Mouse (Mus musculus) heart, embryonic 15.5 days (tissue): ENCODE results near the gene Nedd4. TPM values are rescaled to one million over a fixed set of nuclear protein-coding genes. Genes with fewer than 3 reads are reported as not detected.

Experiments
- ATAC-seq: fragments of 200-750 bp; cut with Nextera tagmentation; replicated peaks from 2 replicates; pipeline ENCODE4 v1.8.0; 2017; ENCODE audit warnings: low read depth, moderate TSS enrichment; ENCODE audit not compliant: insufficient number of reproducible peaks, insufficient read depth, low FRiP score
- H3K27ac ChIP-seq: fragments of 300-500 bp; sonication (generic); 2 replicates; pipeline ENCODE4 v1.5.1; 2015; ENCODE audit warnings: mild to moderate bottlenecking, inconsistent platforms
- H3K27me3 ChIP-seq: fragments of 300-500 bp; sonication (generic); 2 replicates; pipeline ENCODE4 v1.6.1; 2015; ENCODE audit warnings: inconsistent platforms
- H3K36me3 ChIP-seq: fragments of 300-500 bp; sonication (generic); 2 replicates; pipeline ENCODE4 v1.6.1; 2015; ENCODE audit warnings: mild to moderate bottlenecking, inconsistent platforms
- H3K4me1 ChIP-seq: fragments of 300-500 bp; sonication (generic); replicated peaks from 2 replicates; pipeline ENCODE4 v1.6.1; 2015; ENCODE audit warnings: inconsistent platforms
- H3K4me2 ChIP-seq: fragments of 300-500 bp; sonication (generic); 2 replicates; pipeline ENCODE4 v1.6.1; 2015; ENCODE audit warnings: inconsistent platforms, mild to moderate bottlenecking, moderate library complexity
- H3K4me3 ChIP-seq: fragments of 300-500 bp; sonication (generic); 2 replicates; pipeline ENCODE4 v1.5.1; 2015; ENCODE audit warnings: mild to moderate bottlenecking, inconsistent platforms
- H3K9ac ChIP-seq: fragments of 300-500 bp; sonication (generic); 2 replicates; pipeline ENCODE4 v1.6.1; 2015; ENCODE audit warnings: mild to moderate bottlenecking, inconsistent platforms
- H3K9me3 ChIP-seq: fragments of 300-500 bp; sonication (generic); replicated peaks from 2 replicates; pipeline ENCODE4 v1.6.1; 2016; ENCODE audit warnings: inconsistent platforms
- WGBS: fragments of 180-500 bp; shearing (Covaris S2); methylation state at CpG from one replicate; pipeline ENCODE4 v1.1.7; 2015; ENCODE audit warnings: mixed read lengths; 5-methylcytosine and 5-hydroxymethylcytosine counted together
- polyA plus RNA-seq: library from polyadenylated mRNA; unstranded; fragments of >200 nt; fragmentation: Nextera tagmentation; extraction: Ambion mirVana; gene quantifications from 2 replicates; pipeline ENCODE4 v1.2.1, GENCODE M21; 2015

The Nedd4 gene
- polyA plus RNA-seq, 1 experiment from 2014 or later = 450 TPM

DNA sequence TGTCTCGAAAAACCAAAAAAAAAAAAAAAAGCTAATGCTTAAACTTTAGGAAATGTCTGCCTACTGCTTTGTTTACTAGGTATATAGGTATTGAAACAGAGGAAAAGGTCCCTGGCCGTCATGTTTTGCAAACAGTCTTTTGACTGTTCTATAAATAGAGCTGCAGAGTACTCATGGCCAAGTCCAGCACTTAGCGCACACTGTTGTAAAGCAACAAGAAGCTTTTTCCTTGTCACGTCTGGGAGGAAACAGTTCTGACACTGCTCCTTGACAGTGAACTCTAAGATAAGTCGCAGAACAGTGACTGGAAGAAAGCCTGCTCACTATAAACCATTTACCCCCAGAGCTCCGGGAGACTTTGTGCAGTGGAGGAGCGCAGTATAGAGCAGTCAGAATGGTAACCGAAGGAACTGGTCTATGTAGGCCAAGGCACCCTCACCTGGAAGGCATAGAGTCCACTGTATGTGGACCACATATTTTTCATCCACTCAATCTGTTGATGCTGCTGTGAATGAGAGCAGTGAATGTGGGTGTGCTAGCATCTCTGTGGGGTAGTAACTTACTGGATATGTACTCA, 19.6 kb downstream of the Nedd4 start:
- H3K9ac ChIP-seq = no peak overlapping the region
- WGBS = 46% methylated on average over 8 of the region's 8 CpGs
- no peak overlapping the region for H3K4me3 ChIP-seq
- H3K36me3 ChIP-seq = peaks cover 54% of the 10 kb centered on the region
- H3K4me1 ChIP-seq = peaks cover 14% of the 10 kb centered on the region
- peak overlapping the region; percentile 72 for H3K27ac ChIP-seq
- H3K4me2 ChIP-seq = no peak overlapping the region
- ATAC-seq = peak; percentile 61
- H3K27me3 ChIP-seq = no peaks in the 10 kb centered on the region
- H3K9me3 ChIP-seq = no peaks in the 10 kb centered on the region

DNA sequence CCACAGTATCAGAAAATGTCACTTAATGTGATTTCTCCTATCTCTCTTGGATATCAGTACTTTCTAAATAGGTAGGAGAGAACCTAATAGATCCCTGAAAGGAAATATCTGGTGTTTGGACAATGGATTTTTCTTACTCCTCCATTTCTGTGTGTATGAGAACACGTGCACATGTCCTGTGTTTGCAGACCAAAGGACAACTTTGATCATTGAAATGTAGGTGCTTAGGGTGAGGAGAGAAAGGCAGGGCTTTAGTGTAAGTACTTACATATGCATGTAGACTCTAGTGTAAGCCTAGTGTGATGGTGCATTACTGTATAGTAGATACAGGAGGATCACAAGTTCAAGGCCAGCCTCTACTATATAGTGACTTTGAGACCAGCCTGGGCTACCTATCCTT, 21.1 kb downstream of the Nedd4 start:
- Histone ChIP-seq H3K4me1 (peaks cover 22% of the 10 kb centered on the region), H3K9me3 (no peaks in the 10 kb centered on the region), H3K27me3 (no peaks in the 10 kb centered on the region), H3K4me2 (no peak overlapping the region), H3K4me3 (no peak overlapping the region), H3K36me3 (peaks cover 59% of the 10 kb centered on the region), H3K27ac (no peak overlapping the region), H3K9ac (no peak overlapping the region)
- no peak for ATAC-seq
- WGBS = 80% methylated on average over 1 of the region's 1 CpGs

DNA sequence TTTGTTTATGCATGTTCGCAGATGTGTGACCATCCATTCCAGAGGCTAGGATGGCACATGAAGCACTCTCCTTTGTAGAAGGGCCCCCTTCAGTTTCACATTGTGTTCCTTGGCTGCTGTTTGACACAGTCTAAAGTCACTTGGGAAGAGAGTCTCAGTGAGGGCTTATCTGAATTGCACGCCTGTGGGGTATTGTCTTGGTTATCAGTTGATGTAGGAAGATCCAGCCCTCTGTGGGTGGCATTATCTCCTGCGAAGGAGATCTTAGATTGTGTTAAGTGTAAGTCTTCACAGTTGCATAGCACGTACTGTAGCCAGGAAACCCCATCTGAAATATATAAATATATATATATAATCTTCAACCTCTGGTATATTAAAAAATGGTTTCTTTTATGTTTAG, 23.1 kb downstream of the Nedd4 start:
- 64% methylated on average over 4 of the region's 4 CpGs for WGBS
- Histone ChIP-seq H3K4me1 (peaks cover 31% of the 10 kb centered on the region), H3K27me3 (no peaks in the 10 kb centered on the region), H3K27ac (no peak overlapping the region), H3K4me3 (no peak overlapping the region), H3K9ac (no peak overlapping the region), H3K36me3 (peaks cover 66% of the 10 kb centered on the region), H3K4me2 (no peak overlapping the region), H3K9me3 (no peaks in the 10 kb centered on the region)
- ATAC-seq = no peak

DNA sequence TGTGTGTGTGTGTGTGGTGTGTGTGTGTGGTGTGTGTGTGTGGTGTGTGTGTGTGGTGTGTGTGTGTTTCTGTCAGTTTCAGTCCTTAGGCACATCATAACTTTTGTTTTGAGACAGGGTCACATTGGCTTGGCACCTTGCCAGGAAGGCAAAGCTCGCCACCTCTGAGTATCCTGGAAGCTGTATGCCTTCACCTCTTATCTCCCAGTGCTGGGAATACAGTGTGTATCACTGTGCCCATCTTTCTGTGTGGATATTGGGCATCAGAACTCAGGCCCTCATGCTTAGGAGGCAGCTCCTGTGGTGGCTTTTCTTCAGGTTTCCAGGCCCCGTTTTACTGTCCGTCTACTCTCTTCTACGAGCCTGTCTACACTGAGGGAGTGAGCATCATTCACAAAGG, 24.4 kb downstream of the Nedd4 start:
- 43% methylated on average over 4 of the region's 4 CpGs for WGBS
- Histone ChIP-seq H3K36me3 (peaks cover 74% of the 10 kb centered on the region), H3K27ac (peak overlapping the region; percentile 75), H3K9me3 (no peaks in the 10 kb centered on the region), H3K4me1 (peaks cover 31% of the 10 kb centered on the region), H3K4me2 (no peak overlapping the region), H3K9ac (no peak overlapping the region), H3K4me3 (no peak overlapping the region), H3K27me3 (no peaks in the 10 kb centered on the region)
- ATAC-seq = peak; percentile 44; the same call in 1 of the 2 replicates

DNA sequence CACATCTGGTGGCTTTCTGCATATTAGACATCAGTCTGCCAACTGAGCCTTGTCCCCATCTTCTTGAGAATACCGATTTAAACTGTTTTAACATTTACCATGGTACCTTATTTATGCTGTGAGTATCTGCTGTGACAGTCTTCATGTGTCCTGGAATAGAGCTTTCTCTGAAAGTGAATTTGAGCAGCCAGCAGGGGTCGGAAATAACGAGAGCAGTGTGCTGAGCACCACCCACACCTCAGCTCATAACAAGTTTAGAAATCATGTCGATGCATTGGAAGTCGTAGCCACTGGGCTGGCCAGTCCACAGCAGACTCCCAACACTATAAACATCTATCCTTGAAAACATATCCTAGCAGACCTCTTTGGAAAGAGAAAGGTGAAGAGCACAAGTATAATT, 27.4 kb downstream of the Nedd4 start:
- ATAC-seq = no peak
- H3K4me2 ChIP-seq = no peak overlapping the region
- WGBS = 68% methylated on average over 5 of the region's 5 CpGs
- peaks cover 52% of the 10 kb centered on the region for H3K4me1 ChIP-seq
- H3K9me3 ChIP-seq = no peaks in the 10 kb centered on the region
- H3K9ac ChIP-seq = no peak overlapping the region
- no peaks in the 10 kb centered on the region for H3K27me3 ChIP-seq
- H3K27ac ChIP-seq = peak overlapping the region; percentile 5; the same call in 1 of the 2 replicates
- H3K36me3 ChIP-seq = peaks cover 68% of the 10 kb centered on the region
- H3K4me3 ChIP-seq = no peak overlapping the region

DNA sequence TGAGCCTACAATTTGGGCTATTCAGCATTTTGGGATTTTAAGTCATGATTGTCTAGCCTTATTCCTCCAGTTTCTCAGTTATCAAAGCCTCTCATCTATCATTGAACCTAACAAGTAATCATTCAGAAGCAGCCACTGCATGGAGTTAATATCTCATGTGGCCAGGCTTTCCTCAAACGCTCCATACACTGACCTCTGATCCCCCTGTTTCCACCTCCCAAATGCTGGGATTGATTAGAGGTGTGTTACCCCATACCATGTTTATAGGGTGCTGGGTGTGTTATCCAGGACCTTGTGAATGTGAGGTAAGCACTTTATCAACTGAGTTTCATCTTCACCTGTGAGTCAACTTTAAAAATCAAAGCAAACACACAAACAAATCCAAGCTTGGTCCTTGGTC, 28.7 kb downstream of the Nedd4 start:
- Histone ChIP-seq H3K9me3 (no peaks in the 10 kb centered on the region), H3K4me3 (no peak overlapping the region), H3K4me2 (no peak overlapping the region), H3K9ac (no peak overlapping the region), H3K27ac (no peak overlapping the region), H3K27me3 (no peaks in the 10 kb centered on the region), H3K4me1 (peaks cover 57% of the 10 kb centered on the region), H3K36me3 (peaks cover 66% of the 10 kb centered on the region)
- 74% methylated on average over 1 of the region's 1 CpGs for WGBS
- ATAC-seq = no peak

DNA sequence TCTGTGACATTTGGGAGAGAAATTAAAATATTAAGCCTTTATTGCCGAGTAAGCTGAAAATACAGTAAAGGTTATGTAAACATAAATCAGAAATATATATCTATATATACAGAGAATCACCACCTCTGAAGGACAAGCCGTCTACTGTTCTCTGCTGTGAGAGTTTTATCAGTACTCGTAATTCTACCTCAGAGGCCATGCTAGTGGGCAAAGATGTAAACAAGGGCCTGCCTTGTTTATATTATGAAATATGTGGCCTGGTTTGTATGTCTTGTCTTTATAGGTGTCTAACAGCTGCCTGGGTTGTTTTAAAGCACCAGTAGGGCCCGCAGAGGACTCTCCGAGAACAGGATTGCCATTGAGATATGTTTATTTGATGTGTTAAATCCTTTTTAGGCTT, 29.8 kb downstream of the Nedd4 start:
- H3K4me2 ChIP-seq = no peak overlapping the region
- peaks cover 56% of the 10 kb centered on the region for H3K4me1 ChIP-seq
- no peak for ATAC-seq
- H3K9ac ChIP-seq = no peak overlapping the region
- H3K9me3 ChIP-seq = no peaks in the 10 kb centered on the region
- peaks cover 67% of the 10 kb centered on the region for H3K36me3 ChIP-seq
- 64% methylated on average over 5 of the region's 5 CpGs for WGBS
- H3K27ac ChIP-seq = no peak overlapping the region
- H3K4me3 ChIP-seq = no peak overlapping the region
- no peaks in the 10 kb centered on the region for H3K27me3 ChIP-seq

DNA sequence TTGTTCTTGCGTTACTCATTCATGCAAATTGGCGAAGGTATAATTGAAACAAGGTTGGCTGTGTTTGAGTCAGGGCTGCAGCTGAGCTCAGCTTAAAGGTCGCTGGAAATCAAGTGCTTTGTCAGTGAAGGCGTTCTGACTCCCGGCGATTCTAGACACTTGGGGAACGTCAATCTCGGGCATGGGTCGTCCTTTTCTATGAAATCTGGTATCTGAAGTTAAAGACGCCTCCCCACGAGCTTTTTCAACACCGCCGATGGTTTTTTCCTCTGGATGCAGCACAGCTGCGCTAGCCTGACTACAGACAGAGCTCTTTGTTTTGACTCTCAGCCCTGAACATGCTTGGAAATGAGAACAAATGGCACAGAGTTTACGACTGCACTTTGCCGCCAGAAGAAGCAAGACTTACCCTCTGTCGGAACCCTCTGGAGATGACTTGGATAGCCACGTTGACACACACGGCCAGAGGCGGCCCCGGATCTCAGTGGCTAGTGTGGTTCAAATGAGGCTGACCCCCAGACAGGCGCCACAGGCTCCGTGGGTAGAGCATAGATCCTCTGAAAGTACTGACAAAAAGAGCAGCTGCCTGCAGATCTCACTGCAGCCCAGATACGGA, 31.0 kb downstream of the Nedd4 start:
- WGBS = 55% methylated on average over 24 of the region's 24 CpGs
- H3K9ac ChIP-seq = no peak overlapping the region
- no peak overlapping the region for H3K4me3 ChIP-seq
- H3K36me3 ChIP-seq = peaks cover 63% of the 10 kb centered on the region
- peaks cover 59% of the 10 kb centered on the region for H3K4me1 ChIP-seq
- no peaks in the 10 kb centered on the region for H3K27me3 ChIP-seq
- H3K4me2 ChIP-seq = no peak overlapping the region
- no peak for ATAC-seq
- no peaks in the 10 kb centered on the region for H3K9me3 ChIP-seq
- peak overlapping the region; percentile 29 for H3K27ac ChIP-seq

DNA sequence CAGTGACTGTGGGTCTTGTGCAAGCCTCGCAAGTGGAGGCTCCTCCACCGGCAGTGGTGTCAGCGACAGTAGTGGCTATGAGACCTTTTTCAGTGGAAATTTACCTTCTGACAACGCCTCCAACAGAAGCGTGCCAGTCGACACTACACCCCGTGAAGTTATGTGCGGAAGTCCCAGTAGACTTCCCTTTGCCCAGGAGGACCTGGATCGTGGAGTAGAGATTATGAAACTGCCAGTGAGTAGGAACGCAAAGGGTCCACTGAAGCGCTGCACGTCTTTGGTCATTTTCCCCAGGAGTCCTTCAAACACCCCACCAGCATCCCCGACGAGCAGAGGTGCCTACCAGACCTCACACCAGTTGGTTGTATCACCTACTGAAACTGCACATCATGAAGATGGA, 31.7 kb downstream of the Nedd4 start:
- no peaks in the 10 kb centered on the region for H3K9me3 ChIP-seq
- no peak overlapping the region for H3K9ac ChIP-seq
- H3K27ac ChIP-seq = peak overlapping the region; percentile 29; the same call in 1 of the 2 replicates
- no peak overlapping the region for H3K4me2 ChIP-seq
- H3K4me1 ChIP-seq = peaks cover 63% of the 10 kb centered on the region
- ATAC-seq = no peak
- no peaks in the 10 kb centered on the region for H3K27me3 ChIP-seq
- H3K36me3 ChIP-seq = peaks cover 62% of the 10 kb centered on the region
- H3K4me3 ChIP-seq = no peak overlapping the region
- 67% methylated on average over 14 of the region's 14 CpGs for WGBS

DNA sequence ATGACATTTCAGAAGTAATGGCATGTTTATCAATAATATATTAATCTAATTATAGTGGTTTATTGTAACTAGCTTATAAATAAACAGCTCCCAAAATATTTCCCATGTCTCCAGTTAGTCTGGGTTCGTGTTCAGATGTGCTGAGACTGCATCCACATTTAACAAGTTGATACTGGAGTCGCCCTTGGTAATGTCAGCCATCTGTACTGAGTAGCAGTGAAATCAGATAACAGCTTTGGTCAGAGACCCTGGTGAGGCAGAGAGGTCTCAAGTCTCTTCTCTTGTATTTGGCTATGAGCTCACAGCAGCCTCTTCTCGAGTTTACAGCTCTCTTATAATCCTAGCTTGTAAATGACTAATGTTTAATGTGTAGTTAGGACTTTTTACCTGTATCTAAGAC, 34.4 kb downstream of the Nedd4 start:
- WGBS = 30% methylated on average over 3 of the region's 3 CpGs
- peaks cover 82% of the 10 kb centered on the region for H3K4me1 ChIP-seq
- peaks cover 57% of the 10 kb centered on the region for H3K36me3 ChIP-seq
- no peak overlapping the region for H3K9ac ChIP-seq
- H3K9me3 ChIP-seq = no peaks in the 10 kb centered on the region
- no peak overlapping the region for H3K4me3 ChIP-seq
- H3K27me3 ChIP-seq = no peaks in the 10 kb centered on the region
- H3K4me2 ChIP-seq = no peak overlapping the region
- H3K27ac ChIP-seq = no peak overlapping the region
- ATAC-seq = no peak

DNA sequence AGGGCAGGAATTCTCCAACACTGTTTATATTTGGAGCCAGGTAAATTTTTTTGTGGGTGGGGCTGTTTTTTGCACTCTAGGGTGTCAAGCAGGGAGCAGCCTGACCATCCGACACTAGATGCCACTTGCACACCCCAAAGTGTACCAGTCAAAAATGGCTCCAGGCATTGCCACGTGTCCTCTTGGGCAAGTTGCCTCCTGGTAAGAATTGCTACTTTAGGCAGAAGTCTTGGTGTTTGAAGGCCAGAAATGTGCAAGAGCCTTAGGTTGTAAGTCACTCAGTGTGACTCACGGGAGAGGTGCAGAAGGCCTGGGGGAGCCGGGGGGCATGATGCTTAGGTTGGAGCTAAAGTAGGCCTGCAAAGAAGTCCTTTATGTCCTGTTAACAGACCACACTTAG, 35.6 kb downstream of the Nedd4 start:
- ATAC-seq = no peak
- no peak overlapping the region for H3K4me2 ChIP-seq

DNA sequence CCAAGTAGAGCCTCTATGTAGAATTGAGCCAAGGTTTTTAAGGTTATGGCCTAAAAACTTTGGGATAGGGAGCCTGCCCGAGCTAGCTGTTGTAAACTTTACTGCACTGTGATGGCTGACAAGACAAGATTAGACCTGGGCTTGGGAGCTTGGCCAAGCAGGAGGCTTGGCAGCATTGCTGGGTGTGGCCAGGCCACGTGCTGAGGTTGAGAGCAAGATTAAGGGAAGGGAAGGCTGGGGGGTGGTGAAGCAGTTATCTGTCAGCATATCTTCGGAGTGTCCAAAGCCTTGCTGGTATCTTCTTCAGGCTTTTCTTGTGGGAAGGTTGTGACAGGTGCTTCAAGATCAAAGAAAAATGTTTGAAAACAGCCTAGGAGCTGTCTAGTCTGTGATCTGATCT, 37.6 kb downstream of the Nedd4 start:
- H3K4me2 ChIP-seq = no peak overlapping the region
- peaks cover 62% of the 10 kb centered on the region for H3K36me3 ChIP-seq
- WGBS = 18% methylated on average over 3 of the region's 3 CpGs
- peak; percentile 45; the same call in 1 of the 2 replicates for ATAC-seq
- H3K4me1 ChIP-seq = peaks cover 78% of the 10 kb centered on the region
- H3K4me3 ChIP-seq = no peak overlapping the region
- H3K9ac ChIP-seq = no peak overlapping the region
- no peaks in the 10 kb centered on the region for H3K9me3 ChIP-seq
- peak overlapping the region; percentile 38 for H3K27ac ChIP-seq
- H3K27me3 ChIP-seq = no peaks in the 10 kb centered on the region

More for the DNA sequence above, 35.6 kb downstream of the Nedd4 start:
- H3K36me3 ChIP-seq = peaks cover 62% of the 10 kb centered on the region
- H3K27ac ChIP-seq = peak overlapping the region; percentile 38; the same call in 1 of the 2 replicates
- no peak overlapping the region for H3K9ac ChIP-seq
- no peaks in the 10 kb centered on the region for H3K27me3 ChIP-seq
- no peak overlapping the region for H3K4me3 ChIP-seq
- no peaks in the 10 kb centered on the region for H3K9me3 ChIP-seq
- H3K4me1 ChIP-seq = peaks cover 85% of the 10 kb centered on the region
- WGBS = 82% methylated on average over 4 of the region's 4 CpGs
